Mouse (Mus musculus) myocyte (in vitro differentiated cells): ENCODE data around the gene Sipa1l1. TPM values are rescaled to one million over a fixed set of nuclear protein-coding genes. Genes with fewer than 3 reads are reported as not detected.

Experiments used
- H3K27me3 ChIP-seq: one replicate; pipeline ENCODE4 v1.6.1; 2011; ENCODE audit not compliant: control insufficient read depth, insufficient read depth, insufficient read length
- H3K36me3 ChIP-seq: one replicate; pipeline ENCODE4 v1.6.1; 2011; ENCODE audit not compliant: control insufficient read depth, insufficient read depth
- H3K4me2 ChIP-seq: one replicate; pipeline ENCODE4 v1.6.1; 2011; ENCODE audit warnings: low read depth, control low read depth
- H3K4me3 ChIP-seq: one replicate; pipeline ENCODE4 v1.5.1; 2011; ENCODE audit warnings: mild to moderate bottlenecking, control low read depth, moderate library complexity
- H3K79me2 ChIP-seq: one replicate; pipeline ENCODE4 v1.6.1; 2011; ENCODE audit not compliant: control insufficient read depth, insufficient read depth
- H3ac ChIP-seq: one replicate; pipeline ENCODE4 v1.6.1; 2011; ENCODE audit not compliant: control insufficient read depth, insufficient read length
- CEBPB ChIP-seq: IDR thresholded peaks from 2 replicates; pipeline ENCODE4 v1.6.1; 2011; ENCODE audit warnings: mild to moderate bottlenecking, moderate library complexity; ENCODE audit not compliant: poor library complexity, insufficient read depth, severe bottlenecking
- E2F4 ChIP-seq: IDR thresholded peaks from one replicate; pipeline ENCODE4 v1.6.1; 2011; ENCODE audit warnings: mild to moderate bottlenecking, control low read depth, moderate library complexity; ENCODE audit not compliant: insufficient read depth
- MAX ChIP-seq: IDR thresholded peaks from one replicate; pipeline ENCODE4 v1.6.1; 2011; ENCODE audit warnings: low read depth, mild to moderate bottlenecking, control low read depth
- MYOD1 ChIP-seq, 3 experiments: IDR thresholded peaks; one replicate each; pipeline ENCODE4 v1.6.1; 2011; ENCODE audit warnings: control low read depth in 2 of 3, low read depth in 2 of 3, mild to moderate bottlenecking in 2 of 3, moderate library complexity in 1 of 3; ENCODE audit not compliant: insufficient read length in 2 of 3, control insufficient read depth in 1 of 3
- MYOG ChIP-seq, 3 experiments: IDR thresholded peaks; one replicate each; pipeline ENCODE4 v1.6.1; 2011; ENCODE audit warnings: control low read depth in 2 of 3, low read depth in 2 of 3, mild to moderate bottlenecking in 2 of 3; ENCODE audit not compliant: insufficient read length in 2 of 3, control insufficient read depth in 1 of 3, insufficient read depth in 1 of 3
- POLR2A ChIP-seq: IDR thresholded peaks from one replicate; pipeline ENCODE4 v1.6.1; 2011; ENCODE audit warnings: low read depth, mild to moderate bottlenecking, control low read depth, moderate library complexity; ENCODE audit not compliant: insufficient read length
- POLR2AphosphoS2 ChIP-seq: IDR thresholded peaks from one replicate; pipeline ENCODE4 v1.6.1; 2011; ENCODE audit warnings: low read depth, control low read depth; ENCODE audit not compliant: insufficient read length
- REST ChIP-seq: IDR thresholded peaks from one replicate; pipeline ENCODE4 v1.6.1; 2011; ENCODE audit warnings: mild to moderate bottlenecking, control low read depth, moderate library complexity; ENCODE audit not compliant: insufficient read depth, insufficient read length
- SRF ChIP-seq: IDR thresholded peaks from one replicate; pipeline ENCODE4 v1.6.1; 2011; ENCODE audit warnings: low read depth; ENCODE audit not compliant: control insufficient read depth, insufficient read length
- TCF12 ChIP-seq: IDR thresholded peaks from one replicate; pipeline ENCODE4 v1.6.1; 2011; ENCODE audit warnings: mild to moderate bottlenecking, control low read depth; ENCODE audit not compliant: poor library complexity, insufficient read depth, severe bottlenecking
- TCF3 ChIP-seq: IDR thresholded peaks from one replicate; pipeline ENCODE4 v1.6.1; 2011; ENCODE audit warnings: low read depth, control low read depth; ENCODE audit not compliant: insufficient read length
- USF1 ChIP-seq: IDR thresholded peaks from one replicate; pipeline ENCODE4 v1.6.1; 2011; ENCODE audit warnings: low read depth, mild to moderate bottlenecking, control low read depth, moderate library complexity
- polyA plus RNA-seq: library from polyadenylated mRNA; unstranded; fragments of >200 nt; fragmentation: generic; extraction: Trizol; gene quantifications from one replicate; pipeline ENCODE4 v1.2.1, GENCODE M21; 2012; ENCODE audit warnings: missing spikeins

Sipa1l1 gene
- polyA plus RNA-seq, 1 experiment: 22.5 TPM

DNA sequence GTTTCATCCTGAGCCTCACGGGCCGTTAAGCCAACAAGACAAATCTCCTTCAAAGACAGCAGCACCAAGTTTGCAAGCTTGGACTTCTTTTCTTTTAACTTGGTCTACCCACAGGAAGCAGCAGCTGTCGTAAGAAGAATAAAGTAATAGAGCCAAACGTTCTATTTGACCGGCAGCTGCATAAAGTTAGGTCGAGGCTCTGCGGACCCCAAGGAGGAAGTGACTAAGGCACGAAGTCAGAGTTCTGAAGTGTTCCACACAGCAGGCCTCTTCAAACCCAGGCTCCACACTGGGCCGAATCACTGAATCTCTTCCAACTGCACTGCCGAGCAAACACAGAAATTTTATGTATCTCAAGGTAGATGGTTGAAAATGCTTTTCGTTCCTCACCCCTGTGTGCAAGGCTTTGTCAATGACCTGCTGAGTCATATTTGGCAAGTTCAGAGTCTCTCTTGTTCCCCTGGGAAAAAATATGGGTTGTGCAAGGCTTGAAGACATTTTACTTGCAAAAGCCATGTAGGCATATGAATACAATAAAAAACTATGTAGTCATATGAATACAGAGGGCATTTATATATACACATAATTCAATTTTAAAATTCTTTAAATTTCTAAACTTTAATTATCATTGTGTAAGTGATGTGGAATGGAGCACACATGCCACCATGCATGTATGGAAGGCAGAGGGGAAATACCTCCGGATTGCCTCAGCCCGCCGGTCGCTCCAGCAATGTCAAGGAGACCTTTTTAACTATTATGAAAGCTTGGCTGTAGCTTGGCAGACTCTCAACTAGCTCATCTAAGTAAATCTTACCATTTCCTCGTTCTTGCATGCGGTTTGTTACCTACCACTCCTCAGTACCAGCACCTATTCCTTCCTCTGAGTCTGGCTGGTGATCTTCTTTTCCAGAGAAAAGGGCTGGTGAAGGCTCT is 29.6 kb upstream of the Sipa1l1 start:
- H3K36me3 ChIP-seq: no peaks in the 10 kb centered on the region
- no peak overlapping the region for H3ac ChIP-seq
- no peaks in the 10 kb centered on the region for H3K79me2 ChIP-seq
- no peaks in the 10 kb centered on the region for H3K27me3 ChIP-seq
- TF ChIP-seq E2F4 (no peak), REST (no peak), SRF (no peak), MAX (no peak)
- H3K4me2 ChIP-seq: no peak overlapping the region
- no peak overlapping the region for H3K4me3 ChIP-seq

DNA sequence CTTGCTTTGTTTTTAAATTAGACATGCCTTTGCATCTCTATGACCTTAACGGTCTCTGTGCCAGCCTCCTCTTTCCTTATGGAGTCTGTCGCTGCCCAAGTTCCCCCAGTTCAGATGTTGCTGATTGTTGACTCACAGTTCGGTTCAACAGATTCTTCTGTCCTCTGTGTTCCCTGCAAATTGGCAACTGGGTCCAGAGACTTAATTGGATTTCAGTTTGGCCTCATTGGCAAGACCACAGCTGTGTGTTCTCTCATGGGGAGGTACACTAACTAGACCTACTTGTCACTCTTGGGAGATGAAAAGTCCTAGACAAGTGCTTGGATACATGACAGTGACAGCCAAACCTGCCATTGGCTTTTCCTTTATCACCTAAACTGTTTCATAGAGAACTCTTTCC is 25.7 kb upstream of the Sipa1l1 start:
- TF ChIP-seq REST: no peak
- TF ChIP-seq POLR2A: no peak
- no peak for TF ChIP-seq USF1
- no peak for TF ChIP-seq E2F4
- no peak for TF ChIP-seq POLR2AphosphoS2
- TF ChIP-seq MYOG (IDR thresholded peaks at IDR 0.05; ENCODE audit: control insufficient read depth in 1 of 3, insufficient read depth in 1 of 3, insufficient read length in 2 of 3, low read depth in 2 of 3): no peak
- no peak for TF ChIP-seq MAX
- no peak for TF ChIP-seq SRF
- Histone ChIP-seq H3K4me3 (no peak overlapping the region), H3ac (no peak overlapping the region), H3K79me2 (no peaks in the 10 kb centered on the region), H3K4me2 (no peak overlapping the region), H3K36me3 (no peaks in the 10 kb centered on the region), H3K27me3 (no peaks in the 10 kb centered on the region)

DNA sequence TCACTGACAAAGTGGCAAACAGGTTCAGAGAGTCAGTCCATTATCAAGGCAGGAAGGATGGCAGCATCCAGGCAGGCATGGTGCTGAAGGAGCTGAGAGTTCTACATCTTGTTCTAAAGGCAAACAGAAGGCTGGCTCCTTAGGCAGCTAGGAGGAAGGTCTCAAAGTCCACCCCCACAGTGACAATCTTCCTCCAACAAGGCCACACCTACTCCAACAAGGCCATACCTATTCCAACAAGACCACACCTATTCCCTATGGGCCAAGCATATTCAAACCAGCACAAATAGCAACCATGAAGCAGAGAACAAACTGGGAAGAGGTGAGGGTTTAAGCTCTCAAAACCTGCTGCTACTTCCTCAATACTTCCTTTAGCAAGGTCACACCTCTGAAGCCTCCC is 23.9 kb upstream of the Sipa1l1 start:
- no peak overlapping the region for H3K4me2 ChIP-seq
- H3K27me3 ChIP-seq: no peaks in the 10 kb centered on the region
- H3K36me3 ChIP-seq: no peaks in the 10 kb centered on the region
- TF ChIP-seq E2F4 (no peak), SRF (no peak), USF1 (no peak), POLR2AphosphoS2 (no peak), MAX (no peak)
- no peak overlapping the region for H3ac ChIP-seq
- H3K4me3 ChIP-seq: no peak overlapping the region
- no peaks in the 10 kb centered on the region for H3K79me2 ChIP-seq

DNA sequence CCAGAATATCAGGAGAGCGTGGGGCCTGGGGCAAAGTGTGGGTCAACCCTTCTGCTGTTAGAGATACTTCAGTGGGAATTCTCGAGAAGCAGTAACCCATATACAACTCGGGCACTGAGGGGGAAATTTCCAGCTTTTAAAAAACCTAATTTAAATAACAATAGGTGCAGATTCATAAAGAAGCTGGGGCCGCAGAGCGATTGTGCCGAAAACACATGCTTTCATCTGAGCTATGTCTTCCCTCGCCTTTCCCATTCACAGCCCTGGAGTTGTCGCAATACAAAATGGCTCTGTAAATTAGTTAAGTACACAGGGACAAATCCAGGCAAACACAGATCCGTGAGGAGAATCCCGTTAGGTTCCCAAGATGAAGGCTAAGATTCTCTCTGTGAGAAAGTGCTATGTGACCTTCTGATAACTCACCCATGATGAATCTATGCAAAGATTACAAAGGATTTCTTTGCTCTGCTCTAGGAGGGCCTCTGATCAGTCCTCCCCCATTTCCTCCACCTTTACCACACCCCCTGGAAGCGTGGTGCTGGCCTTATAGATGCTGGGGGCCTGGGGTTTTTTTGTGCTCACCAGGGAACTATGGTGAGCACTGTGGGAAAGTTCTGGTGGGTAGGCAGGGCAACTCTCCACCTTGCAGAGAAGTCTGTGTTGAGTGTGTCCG is 22.0 kb upstream of the Sipa1l1 start:
- no peak overlapping the region for H3K4me3 ChIP-seq
- no peak overlapping the region for H3K4me2 ChIP-seq
- no peaks in the 10 kb centered on the region for H3K36me3 ChIP-seq
- no peaks in the 10 kb centered on the region for H3K79me2 ChIP-seq
- TF ChIP-seq MYOD1 (IDR thresholded peaks at IDR 0.05; ENCODE audit: control insufficient read depth in 1 of 3, insufficient read length in 2 of 3, low read depth in 2 of 3) (no peak), SRF (no peak), POLR2AphosphoS2 (no peak), E2F4 (no peak), MYOG (IDR thresholded peaks at IDR 0.05; ENCODE audit: control insufficient read depth in 1 of 3, insufficient read depth in 1 of 3, insufficient read length in 2 of 3, low read depth in 2 of 3) (no peak), MAX (no peak), CEBPB (no peak), REST (no peak), TCF3 (no peak)
- H3K27me3 ChIP-seq: no peaks in the 10 kb centered on the region
- no peak overlapping the region for H3ac ChIP-seq

DNA sequence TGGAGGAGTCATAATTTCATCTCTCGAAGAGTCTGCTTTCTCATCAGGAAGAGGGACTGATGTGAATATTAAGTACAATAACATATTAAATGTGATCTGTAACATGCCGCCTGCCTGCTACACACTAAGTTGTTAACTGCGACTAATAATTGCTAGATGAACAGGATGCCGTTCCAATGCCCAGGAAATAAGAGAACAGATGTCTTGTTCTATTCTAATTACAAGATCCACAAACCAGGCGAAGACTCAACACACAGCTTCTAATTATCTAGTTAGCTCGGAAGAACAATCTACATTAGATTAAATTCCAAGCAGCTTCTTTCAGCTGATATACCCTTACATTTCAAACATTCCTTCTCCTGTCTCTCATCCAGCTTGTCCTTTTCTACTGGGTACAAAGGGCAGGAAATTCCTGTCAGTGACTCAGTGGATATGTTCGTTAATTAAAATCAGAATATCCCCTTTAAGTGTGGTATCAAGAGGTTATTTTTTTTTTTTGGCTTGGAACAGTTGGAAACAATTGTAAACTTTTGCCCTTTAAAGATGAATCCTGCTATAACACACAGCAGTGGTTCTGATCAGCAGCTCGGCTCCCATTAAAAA is 20.7 kb upstream of the Sipa1l1 start:
- TF ChIP-seq POLR2A (no peak), POLR2AphosphoS2 (no peak), MYOG (IDR thresholded peaks at IDR 0.05; ENCODE audit: control insufficient read depth in 1 of 3, insufficient read depth in 1 of 3, insufficient read length in 2 of 3, low read depth in 2 of 3) (no peak), USF1 (no peak), CEBPB (no peak), TCF3 (no peak), REST (no peak), MYOD1 (IDR thresholded peaks at IDR 0.05; ENCODE audit: control insufficient read depth in 1 of 3, insufficient read length in 2 of 3, low read depth in 2 of 3) (no peak), MAX (no peak), TCF12 (no peak), SRF (no peak), E2F4 (no peak)
- no peak overlapping the region for H3K4me2 ChIP-seq
- H3K4me3 ChIP-seq: no peak overlapping the region
- H3K27me3 ChIP-seq: no peaks in the 10 kb centered on the region
- no peaks in the 10 kb centered on the region for H3K79me2 ChIP-seq
- no peak overlapping the region for H3ac ChIP-seq
- H3K36me3 ChIP-seq: no peaks in the 10 kb centered on the region
